Mouse (Mus musculus): ENCODE results near the gene Tcf3.

- no peak for TF ChIP-seq HCFC1 (IDR thresholded peaks at IDR 0.05; ENCODE audit: borderline replicate concordance, insufficient read depth, low read length)
- TF ChIP-seq ZNF384 (IDR thresholded peaks at IDR 0.05; ENCODE audit: low read depth, low read length): no peak
Observed at GRCm38 (mm10) chr10:80437973-80438372, 4.5 kb upstream of the Tcf3 start.
